Mouse (Mus musculus) myocyte (in vitro differentiated cells): ENCODE measurements around the gene Eif2ak4. TPM values are rescaled to one million over a fixed set of nuclear protein-coding genes. Genes with fewer than 3 reads are reported as not detected.

Experiments
- H3K27me3 ChIP-seq: one replicate; pipeline ENCODE4 v1.6.1; 2011; ENCODE audit not compliant: control insufficient read depth, insufficient read depth, insufficient read length
- H3K36me3 ChIP-seq: one replicate; pipeline ENCODE4 v1.6.1; 2011; ENCODE audit not compliant: control insufficient read depth, insufficient read depth
- H3K4me2 ChIP-seq: one replicate; pipeline ENCODE4 v1.6.1; 2011; ENCODE audit warnings: low read depth, control low read depth
- H3K4me3 ChIP-seq: one replicate; pipeline ENCODE4 v1.5.1; 2011; ENCODE audit warnings: mild to moderate bottlenecking, control low read depth, moderate library complexity
- H3K79me2 ChIP-seq: one replicate; pipeline ENCODE4 v1.6.1; 2011; ENCODE audit not compliant: control insufficient read depth, insufficient read depth
- H3ac ChIP-seq: one replicate; pipeline ENCODE4 v1.6.1; 2011; ENCODE audit not compliant: control insufficient read depth, insufficient read length
- CEBPB ChIP-seq: IDR thresholded peaks from 2 replicates; pipeline ENCODE4 v1.6.1; 2011; ENCODE audit warnings: mild to moderate bottlenecking, moderate library complexity; ENCODE audit not compliant: poor library complexity, insufficient read depth, severe bottlenecking
- E2F4 ChIP-seq: IDR thresholded peaks from one replicate; pipeline ENCODE4 v1.6.1; 2011; ENCODE audit warnings: mild to moderate bottlenecking, control low read depth, moderate library complexity; ENCODE audit not compliant: insufficient read depth
- MAX ChIP-seq: IDR thresholded peaks from one replicate; pipeline ENCODE4 v1.6.1; 2011; ENCODE audit warnings: low read depth, mild to moderate bottlenecking, control low read depth
- MYOD1 ChIP-seq, 3 experiments: IDR thresholded peaks; one replicate each; pipeline ENCODE4 v1.6.1; 2011; ENCODE audit warnings: control low read depth in 2 of 3, low read depth in 2 of 3, mild to moderate bottlenecking in 2 of 3, moderate library complexity in 1 of 3; ENCODE audit not compliant: insufficient read length in 2 of 3, control insufficient read depth in 1 of 3
- MYOG ChIP-seq, 3 experiments: IDR thresholded peaks; one replicate each; pipeline ENCODE4 v1.6.1; 2011; ENCODE audit warnings: control low read depth in 2 of 3, low read depth in 2 of 3, mild to moderate bottlenecking in 2 of 3; ENCODE audit not compliant: insufficient read length in 2 of 3, control insufficient read depth in 1 of 3, insufficient read depth in 1 of 3
- POLR2A ChIP-seq: IDR thresholded peaks from one replicate; pipeline ENCODE4 v1.6.1; 2011; ENCODE audit warnings: low read depth, mild to moderate bottlenecking, control low read depth, moderate library complexity; ENCODE audit not compliant: insufficient read length
- POLR2AphosphoS2 ChIP-seq: IDR thresholded peaks from one replicate; pipeline ENCODE4 v1.6.1; 2011; ENCODE audit warnings: low read depth, control low read depth; ENCODE audit not compliant: insufficient read length
- REST ChIP-seq: IDR thresholded peaks from one replicate; pipeline ENCODE4 v1.6.1; 2011; ENCODE audit warnings: mild to moderate bottlenecking, control low read depth, moderate library complexity; ENCODE audit not compliant: insufficient read depth, insufficient read length
- SRF ChIP-seq: IDR thresholded peaks from one replicate; pipeline ENCODE4 v1.6.1; 2011; ENCODE audit warnings: low read depth; ENCODE audit not compliant: control insufficient read depth, insufficient read length
- TCF12 ChIP-seq: IDR thresholded peaks from one replicate; pipeline ENCODE4 v1.6.1; 2011; ENCODE audit warnings: mild to moderate bottlenecking, control low read depth; ENCODE audit not compliant: poor library complexity, insufficient read depth, severe bottlenecking
- TCF3 ChIP-seq: IDR thresholded peaks from one replicate; pipeline ENCODE4 v1.6.1; 2011; ENCODE audit warnings: low read depth, control low read depth; ENCODE audit not compliant: insufficient read length
- USF1 ChIP-seq: IDR thresholded peaks from one replicate; pipeline ENCODE4 v1.6.1; 2011; ENCODE audit warnings: low read depth, mild to moderate bottlenecking, control low read depth, moderate library complexity
- polyA plus RNA-seq: library from polyadenylated mRNA; unstranded; fragments of >200 nt; fragmentation: generic; extraction: Trizol; gene quantifications from one replicate; pipeline ENCODE4 v1.2.1, GENCODE M21; 2012; ENCODE audit warnings: missing spikeins

Gene Eif2ak4
- polyA plus RNA-seq, 1 experiment: 4.7 TPM

GRCm38 (mm10) chr2:118442172-118442571, 53.8 kb downstream of the Eif2ak4 start:
- Histone ChIP-seq H3K4me3 (no peak overlapping the region), H3K36me3 (peaks cover 5% of the 10 kb centered on the region)
- no peak for TF ChIP-seq MAX
- TF ChIP-seq E2F4: no peak
- TF ChIP-seq POLR2AphosphoS2: no peak
- TF ChIP-seq USF1: no peak
- TF ChIP-seq TCF12: no peak
- TF ChIP-seq MYOG (IDR thresholded peaks at IDR 0.05; ENCODE audit: control insufficient read depth in 1 of 3, insufficient read depth in 1 of 3, insufficient read length in 2 of 3, low read depth in 2 of 3): no peak
- no peak for TF ChIP-seq POLR2A
- TF ChIP-seq MYOD1 (IDR thresholded peaks at IDR 0.05; ENCODE audit: control insufficient read depth in 1 of 3, insufficient read length in 2 of 3, low read depth in 2 of 3): no peak
- no peak for TF ChIP-seq CEBPB
- TF ChIP-seq REST: no peak
- no peak for TF ChIP-seq TCF3
- TF ChIP-seq SRF: no peak

GRCm38 (mm10) chr2:118442723-118443122, 54.3 kb downstream of the Eif2ak4 start:
- Histone ChIP-seq H3K36me3 (peaks cover 5% of the 10 kb centered on the region), H3K4me2 (no peak overlapping the region), H3ac (no peak overlapping the region), H3K27me3 (no peaks in the 10 kb centered on the region), H3K4me3 (no peak overlapping the region), H3K79me2 (no peaks in the 10 kb centered on the region)
- TF ChIP-seq SRF: no peak
- TF ChIP-seq POLR2A: no peak
- no peak for TF ChIP-seq TCF12
- no peak for TF ChIP-seq E2F4
- TF ChIP-seq MYOD1 (IDR thresholded peaks at IDR 0.05; ENCODE audit: control insufficient read depth in 1 of 3, insufficient read length in 2 of 3, low read depth in 2 of 3): no peak

More at GRCm38 (mm10) chr2:118442172-118442571, 53.8 kb downstream of the Eif2ak4 start:
- no peaks in the 10 kb centered on the region for H3K27me3 ChIP-seq
- H3K4me2 ChIP-seq: no peak overlapping the region
- H3K79me2 ChIP-seq: no peaks in the 10 kb centered on the region
- H3ac ChIP-seq: no peak overlapping the region

- H3K36me3 ChIP-seq: peaks cover 5% of the 10 kb centered on the region
- H3K4me3 ChIP-seq: no peak overlapping the region
- no peaks in the 10 kb centered on the region for H3K79me2 ChIP-seq
- H3ac ChIP-seq: no peak overlapping the region
- H3K27me3 ChIP-seq: no peaks in the 10 kb centered on the region
- H3K4me2 ChIP-seq: no peak overlapping the region
- TF ChIP-seq MYOD1 (IDR thresholded peaks at IDR 0.05; ENCODE audit: control insufficient read depth in 1 of 3, insufficient read length in 2 of 3, low read depth in 2 of 3) (no peak), MYOG (IDR thresholded peaks at IDR 0.05; ENCODE audit: control insufficient read depth in 1 of 3, insufficient read depth in 1 of 3, insufficient read length in 2 of 3, low read depth in 2 of 3) (no peak), USF1 (no peak), REST (no peak), CEBPB (no peak), TCF12 (no peak), MAX (no peak), E2F4 (no peak), SRF (no peak), TCF3 (no peak), POLR2AphosphoS2 (no peak), POLR2A (no peak)
These were observed 57.6 kb downstream of the Eif2ak4 start for GRCm38 (mm10) chr2:118445696-118446674.

DNA sequence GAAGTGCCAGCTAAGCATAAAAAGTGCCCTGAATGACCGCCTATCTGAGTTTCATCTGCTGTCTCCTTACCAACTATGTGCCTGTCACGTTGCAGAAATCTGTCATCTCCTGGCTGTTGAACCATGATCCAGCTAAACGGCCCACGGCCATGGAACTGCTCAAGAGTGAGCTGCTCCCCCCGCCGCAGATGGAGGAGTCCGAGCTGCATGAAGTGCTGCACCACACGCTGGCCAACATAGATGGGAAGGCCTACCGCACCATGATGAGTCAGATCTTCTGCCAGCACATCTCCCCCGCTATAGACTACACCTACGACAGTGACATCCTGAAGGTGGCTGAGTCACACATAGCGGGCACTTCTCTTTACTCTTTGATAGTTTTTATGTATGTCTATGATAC, 59.8 kb downstream of the Eif2ak4 start:
- H3K4me2 ChIP-seq: no peak overlapping the region
- H3K4me3 ChIP-seq: no peak overlapping the region
- H3K27me3 ChIP-seq: no peaks in the 10 kb centered on the region
- TF ChIP-seq TCF12 (no peak), TCF3 (no peak), CEBPB (no peak), SRF (no peak), MYOG (IDR thresholded peaks at IDR 0.05; ENCODE audit: control insufficient read depth in 1 of 3, insufficient read depth in 1 of 3, insufficient read length in 2 of 3, low read depth in 2 of 3) (no peak), MYOD1 (IDR thresholded peaks at IDR 0.05; ENCODE audit: control insufficient read depth in 1 of 3, insufficient read length in 2 of 3, low read depth in 2 of 3) (no peak), POLR2A (no peak), E2F4 (no peak), MAX (no peak), POLR2AphosphoS2 (no peak), REST (no peak), USF1 (no peak)
- no peak overlapping the region for H3ac ChIP-seq
- peaks cover 5% of the 10 kb centered on the region for H3K36me3 ChIP-seq
- no peaks in the 10 kb centered on the region for H3K79me2 ChIP-seq
